Mouse (Mus musculus) yolk sac, embryonic 10.5 days (tissue): ENCODE measurements around the gene Ppp1r9b.

ENCODE experiments used
- DNase-seq: peaks from one replicate; pipeline ENCODE4 v3.0.0-alpha.2; 2017; ENCODE audit warnings: low spot score

The Ppp1r9b gene

DNA sequence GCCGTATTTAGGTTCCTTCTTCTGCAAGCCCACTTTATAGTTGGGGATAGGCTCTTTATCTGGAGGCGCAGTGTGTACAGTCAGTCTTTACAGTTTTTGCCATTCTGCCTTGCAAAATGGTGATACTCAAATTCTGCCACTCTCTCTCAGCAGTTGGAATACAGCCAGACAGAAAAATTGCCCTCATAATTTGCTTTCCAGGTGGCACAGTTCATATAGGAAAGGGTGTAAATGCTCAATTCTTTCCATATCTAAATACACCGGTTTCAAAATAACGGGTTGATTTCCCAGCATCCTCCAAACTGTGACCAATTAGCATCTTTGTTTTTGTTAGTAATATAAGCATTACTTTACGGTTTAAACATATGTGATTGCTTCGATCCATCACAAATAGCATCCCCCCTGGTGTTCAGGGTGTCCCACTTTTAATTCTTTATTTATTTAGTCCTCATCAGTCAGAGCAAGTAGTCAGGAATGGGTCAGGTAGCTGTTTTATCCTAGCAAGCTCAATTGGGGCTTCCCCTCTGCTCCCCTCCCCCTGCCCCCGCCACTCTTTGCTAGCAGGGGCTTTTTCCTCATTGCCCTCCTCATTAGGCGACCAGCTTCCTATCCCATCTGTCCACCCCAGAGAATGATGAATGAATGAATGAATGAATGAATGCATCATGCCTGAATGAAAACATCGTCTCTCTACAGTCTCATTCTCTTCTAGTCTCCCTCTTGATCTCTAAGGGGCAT is 12.5 kb upstream of the Ppp1r9b start:
- no peak for DNase-seq

DNA sequence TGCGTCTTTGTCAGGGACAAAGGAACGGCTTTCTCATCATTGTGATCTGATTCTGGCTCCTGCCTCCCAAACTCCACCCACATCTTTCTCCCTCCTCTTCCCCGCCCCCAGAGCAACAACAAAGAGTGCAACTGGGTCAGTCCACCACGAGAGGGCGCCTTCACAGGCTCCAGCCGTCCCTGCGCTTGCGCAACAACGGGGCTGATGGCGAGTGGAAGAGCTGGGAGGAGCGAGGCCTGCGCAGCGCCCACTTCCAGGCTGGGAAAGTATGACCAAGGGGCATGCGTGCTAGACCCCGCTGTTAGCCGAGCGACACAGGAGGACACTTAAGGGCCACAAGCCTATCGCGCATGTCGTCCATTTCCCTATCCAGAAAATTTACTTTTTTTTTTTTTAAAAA is 11.9 kb upstream of the Ppp1r9b start:
- peak; percentile 93 for DNase-seq

DNA sequence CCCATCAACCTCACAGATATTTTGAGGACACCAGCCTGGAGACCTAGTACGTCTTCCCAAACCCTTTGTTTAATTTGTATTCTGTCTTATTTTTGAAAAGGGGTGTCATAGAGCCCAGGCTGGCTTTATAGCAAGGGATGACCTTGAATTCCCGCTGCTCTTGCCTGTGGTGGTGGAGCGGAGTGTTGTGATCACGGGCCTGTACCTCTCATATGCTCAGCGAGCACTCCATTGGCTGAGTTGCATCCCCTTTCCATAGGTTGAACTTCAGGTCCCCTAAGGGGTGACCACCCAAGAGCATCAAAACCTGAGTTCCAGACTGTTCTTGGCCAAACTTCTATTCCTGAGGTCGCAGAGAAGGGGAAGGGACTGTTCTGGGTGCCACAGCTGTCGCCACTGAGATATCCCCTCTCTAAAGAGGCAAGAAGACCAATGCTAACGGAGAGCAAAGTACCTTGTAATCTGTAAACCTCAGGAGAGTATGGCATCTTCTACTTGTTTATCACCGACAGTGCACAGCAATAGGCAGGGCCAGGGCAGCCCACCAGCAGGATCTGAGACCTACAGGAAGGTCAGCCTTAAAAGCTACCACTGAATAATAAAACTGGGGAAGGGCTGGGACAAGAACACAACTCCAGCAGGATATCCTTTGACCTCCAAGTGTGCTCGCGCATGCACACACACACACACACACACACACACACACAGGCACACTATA is 11.2 kb upstream of the Ppp1r9b start:
- DNase-seq: no peak

GRCm38 (mm10) chr11:94985140-94985539 is 5.7 kb upstream of the Ppp1r9b start:
- no peak for DNase-seq

GRCm38 (mm10) chr11:94985822-94986221 is 5.0 kb upstream of the Ppp1r9b start:
- no peak for DNase-seq

GRCm38 (mm10) chr11:94986435-94986834 is 4.4 kb upstream of the Ppp1r9b start:
- no peak for DNase-seq

GRCm38 (mm10) chr11:94987341-94987740 is 3.5 kb upstream of the Ppp1r9b start:
- DNase-seq: no peak

DNA sequence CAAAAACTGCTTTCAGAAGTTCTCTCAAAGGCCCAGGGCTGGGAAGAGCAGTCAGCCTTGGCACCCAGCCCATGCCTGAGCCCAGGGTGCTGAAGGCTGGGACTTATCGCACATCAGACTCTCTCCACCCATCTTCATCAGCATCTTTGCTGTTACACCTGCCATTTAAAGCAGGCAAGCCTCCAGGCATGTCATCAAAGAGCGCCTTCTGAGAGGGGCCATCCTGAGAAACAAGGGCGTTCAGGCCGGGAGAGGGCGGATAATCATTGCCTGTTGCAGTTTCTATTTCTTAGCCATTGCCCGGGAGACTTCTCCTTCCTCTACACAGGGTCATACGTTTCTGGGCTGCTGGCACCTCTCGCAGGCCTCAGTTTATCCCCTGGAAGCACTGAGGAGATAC is 3.0 kb upstream of the Ppp1r9b start:
- DNase-seq: no peak

DNA sequence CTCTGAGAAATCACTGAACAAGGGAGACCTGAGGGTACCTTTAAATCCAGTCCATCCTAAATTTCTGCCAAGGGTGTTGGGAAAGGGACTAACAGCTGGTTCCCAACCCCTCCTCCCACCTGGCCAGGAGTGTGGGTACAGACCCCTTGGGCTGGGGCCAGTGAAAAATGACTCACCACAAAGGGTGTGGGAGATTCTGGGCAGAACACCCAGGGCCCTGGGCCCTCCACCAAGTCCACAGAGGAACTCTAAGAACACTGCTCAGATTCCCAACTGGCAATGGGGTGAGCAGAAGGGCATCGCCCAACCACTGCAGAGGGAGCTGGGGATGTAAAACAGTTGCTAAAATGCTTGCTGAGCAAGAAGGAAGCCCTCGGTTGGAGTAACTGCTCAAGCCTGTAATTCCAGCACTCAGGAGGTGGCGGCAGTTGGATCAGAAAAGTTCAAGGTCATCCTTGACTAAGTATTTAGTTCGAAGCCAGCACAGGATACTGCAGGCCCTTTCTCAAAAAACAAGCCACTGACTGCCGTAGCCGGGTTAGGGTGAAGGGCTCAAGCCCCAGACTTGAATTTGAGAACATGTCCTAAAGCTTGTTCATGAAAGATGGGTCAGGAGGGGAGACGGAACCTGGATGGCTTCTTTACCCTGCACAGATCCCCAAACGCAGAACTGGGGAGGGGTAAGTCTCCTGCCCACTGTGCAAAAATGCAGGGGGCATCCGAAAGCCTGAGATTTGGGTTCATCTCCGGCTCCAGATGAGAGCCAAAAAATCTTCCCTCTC is 1.9 kb upstream of the Ppp1r9b start:
- DNase-seq: no peak

GRCm38 (mm10) chr11:94989562-94990017 is 1.2 kb upstream of the Ppp1r9b start:
- DNase-seq: peak; percentile 88

GRCm38 (mm10) chr11:94990102-94990748 is 610 bp upstream of the Ppp1r9b start:
- DNase-seq: no peak

GRCm38 (mm10) chr11:94991641-94992479 is 1.0 kb downstream of the Ppp1r9b start:
- peak; percentile 31 for DNase-seq

GRCm38 (mm10) chr11:94992480-94992753 is 1.6 kb downstream of the Ppp1r9b start:
- DNase-seq: no peak

- DNase-seq: peak; percentile 51
Observed at GRCm38 (mm10) chr11:94992754-94993606, 2.1 kb downstream of the Ppp1r9b start.

DNA sequence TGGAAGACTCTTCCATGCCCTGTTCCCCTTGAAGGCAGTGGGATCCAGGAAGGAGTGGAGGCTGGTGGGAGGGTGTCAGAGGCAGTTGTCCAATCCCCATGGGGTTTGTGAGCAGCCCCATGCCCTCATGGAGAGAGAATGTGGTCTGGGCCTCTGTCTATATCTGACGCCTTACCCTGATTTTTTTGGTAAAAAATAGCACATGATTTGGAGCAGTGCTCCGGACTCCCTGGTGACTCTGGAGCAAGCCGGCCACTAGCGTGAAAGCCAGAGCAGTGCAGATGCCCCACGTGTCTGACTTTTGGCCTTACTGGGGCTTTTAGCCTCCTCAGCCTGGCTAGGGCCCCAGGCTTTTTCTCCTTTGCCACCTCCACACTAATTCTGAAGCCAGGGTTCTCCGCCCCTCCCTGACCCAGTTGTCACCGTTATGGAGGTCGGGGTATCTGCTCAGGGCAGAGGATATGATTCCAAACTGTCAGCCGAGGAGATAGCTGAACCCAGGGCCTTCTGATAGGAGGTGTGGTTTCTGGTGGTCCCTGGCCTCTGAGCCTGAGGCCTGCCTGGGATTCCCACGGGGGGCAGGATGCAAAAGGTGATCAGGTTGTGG is 3.5 kb downstream of the Ppp1r9b start:
- no peak for DNase-seq

DNA sequence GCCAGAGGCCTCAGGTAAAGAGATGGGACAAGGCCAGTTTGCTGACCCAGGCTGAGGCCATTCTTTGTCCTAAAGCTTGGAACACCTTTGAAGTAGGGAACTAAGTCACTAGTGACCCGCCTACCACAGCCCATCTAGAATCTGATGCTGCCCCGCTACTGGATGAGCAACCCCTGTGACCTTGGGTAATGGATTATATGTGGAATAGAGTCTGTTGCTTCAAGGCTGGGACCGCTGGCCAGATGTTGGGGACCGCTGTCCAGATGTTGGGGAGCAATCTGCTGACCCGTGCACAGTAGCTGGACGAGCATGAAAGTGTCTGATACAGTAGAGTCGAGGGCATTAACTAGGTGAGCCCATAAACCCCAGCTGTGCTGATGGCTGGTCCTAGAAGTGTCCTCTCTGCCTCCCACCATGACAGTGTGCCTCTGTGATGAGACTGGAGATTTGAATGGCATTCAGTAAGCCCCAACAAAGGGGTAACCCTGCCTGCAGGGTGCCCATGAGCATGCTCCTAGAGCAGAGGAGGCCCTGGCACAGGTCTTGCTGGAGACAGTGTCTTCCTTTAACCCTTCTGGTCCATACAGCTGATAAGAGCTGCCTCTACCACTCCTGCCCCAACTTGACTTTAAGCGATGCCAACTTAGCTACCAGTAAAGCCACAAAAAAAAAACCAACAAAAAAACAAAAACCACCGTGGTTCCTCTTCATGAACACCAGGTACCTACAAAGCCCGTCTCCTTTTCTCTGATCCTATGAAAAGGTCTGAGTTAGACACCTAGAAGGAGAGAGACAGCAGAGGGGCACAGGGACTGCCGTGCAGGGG is 4.3 kb downstream of the Ppp1r9b start:
- no peak for DNase-seq

DNA sequence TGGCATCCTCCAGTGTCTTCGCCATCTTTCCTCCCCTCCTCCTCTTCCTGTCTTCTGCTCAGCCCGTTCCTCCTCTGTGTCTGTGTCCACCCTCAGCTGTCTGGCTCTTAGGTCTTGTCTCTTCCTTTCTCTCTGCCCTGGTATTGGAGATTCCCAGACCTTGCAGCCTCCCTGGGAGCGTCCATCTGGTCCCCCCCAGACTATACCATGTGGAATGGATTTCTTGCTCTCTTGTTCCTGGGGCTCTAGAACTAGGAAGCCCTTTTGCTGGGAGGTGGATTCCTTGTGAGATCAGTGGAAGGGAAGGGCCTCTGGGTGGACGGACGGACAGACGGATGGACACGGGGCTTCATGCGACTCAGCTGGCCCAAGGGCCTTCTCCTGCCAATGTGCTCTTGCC is 5.3 kb downstream of the Ppp1r9b start:
- DNase-seq: no peak

GRCm38 (mm10) chr11:94996984-94997383 is 6.1 kb downstream of the Ppp1r9b start:
- no peak for DNase-seq

DNA sequence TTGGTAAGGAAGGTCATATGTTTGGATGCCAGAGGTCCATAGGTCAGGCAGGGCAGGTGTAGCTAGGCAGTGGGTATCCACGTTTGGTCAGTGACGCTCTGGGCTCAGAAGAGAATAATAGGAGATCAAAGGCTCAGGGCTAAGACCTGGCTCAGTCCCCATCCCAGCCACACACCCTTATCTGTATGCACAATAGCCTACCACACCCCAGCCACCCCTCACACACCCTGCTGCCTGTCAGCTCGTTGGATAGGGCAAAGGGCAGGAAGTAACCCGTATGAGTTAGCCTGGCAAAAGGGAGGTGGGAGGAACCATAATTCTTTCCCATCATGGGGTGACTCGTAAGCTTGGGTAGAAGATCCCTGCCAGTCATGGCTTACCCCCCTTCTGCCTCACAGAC is 6.8 kb downstream of the Ppp1r9b start:
- peak; percentile 32 for DNase-seq
